Mouse (Mus musculus) ES-E14 (cell line): ENCODE results near the gene Khsrp.

Source experiments
- HCFC1 ChIP-seq: IDR thresholded peaks from 2 replicates; pipeline ENCODE4 v1.6.1; 2012; ENCODE audit warnings: low read length, inconsistent platforms, borderline replicate concordance; ENCODE audit not compliant: insufficient read depth
- MAFK ChIP-seq: IDR thresholded peaks from 2 replicates; pipeline ENCODE4 v1.6.1; 2014; ENCODE audit warnings: mild to moderate bottlenecking, low read depth, low read length, inconsistent platforms; ENCODE audit not compliant: insufficient read depth

DNA sequence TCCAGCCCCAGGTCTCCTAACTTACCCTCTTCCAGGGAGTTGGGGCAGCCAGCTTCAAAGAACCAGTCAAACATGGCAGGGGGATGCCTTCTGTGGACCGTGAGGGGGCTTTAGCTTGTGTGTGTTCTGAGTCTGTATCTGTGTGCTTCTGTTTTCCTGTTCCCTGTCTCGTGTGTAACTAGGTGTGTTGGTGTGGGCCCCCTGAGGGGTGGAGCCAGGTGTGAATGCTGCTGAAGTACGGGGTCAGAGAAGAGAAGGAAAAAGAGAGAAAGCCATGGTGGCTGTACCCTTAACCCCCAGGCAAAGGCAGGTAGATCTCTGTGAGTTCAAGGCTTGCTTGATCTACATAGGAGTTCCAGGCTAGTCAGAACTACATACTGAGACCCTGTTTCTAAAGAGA, 45.6 kb upstream of the Khsrp start:
- no peak for TF ChIP-seq MAFK
- TF ChIP-seq HCFC1, result no peak
